Mouse (Mus musculus) liver, embryonic 14.5 days (tissue): ENCODE results near the gene Il10rb.

Experiments used
- CTCF ChIP-seq: IDR thresholded peaks from 2 replicates; pipeline ENCODE4 v1.5.1; 2016; ENCODE audit warnings: antibody characterized with exemption, low read depth, control low read depth
- EP300 ChIP-seq: IDR thresholded peaks from 2 replicates; pipeline ENCODE4 v1.6.1; 2016; ENCODE audit warnings: antibody characterized with exemption, low read depth

DNA sequence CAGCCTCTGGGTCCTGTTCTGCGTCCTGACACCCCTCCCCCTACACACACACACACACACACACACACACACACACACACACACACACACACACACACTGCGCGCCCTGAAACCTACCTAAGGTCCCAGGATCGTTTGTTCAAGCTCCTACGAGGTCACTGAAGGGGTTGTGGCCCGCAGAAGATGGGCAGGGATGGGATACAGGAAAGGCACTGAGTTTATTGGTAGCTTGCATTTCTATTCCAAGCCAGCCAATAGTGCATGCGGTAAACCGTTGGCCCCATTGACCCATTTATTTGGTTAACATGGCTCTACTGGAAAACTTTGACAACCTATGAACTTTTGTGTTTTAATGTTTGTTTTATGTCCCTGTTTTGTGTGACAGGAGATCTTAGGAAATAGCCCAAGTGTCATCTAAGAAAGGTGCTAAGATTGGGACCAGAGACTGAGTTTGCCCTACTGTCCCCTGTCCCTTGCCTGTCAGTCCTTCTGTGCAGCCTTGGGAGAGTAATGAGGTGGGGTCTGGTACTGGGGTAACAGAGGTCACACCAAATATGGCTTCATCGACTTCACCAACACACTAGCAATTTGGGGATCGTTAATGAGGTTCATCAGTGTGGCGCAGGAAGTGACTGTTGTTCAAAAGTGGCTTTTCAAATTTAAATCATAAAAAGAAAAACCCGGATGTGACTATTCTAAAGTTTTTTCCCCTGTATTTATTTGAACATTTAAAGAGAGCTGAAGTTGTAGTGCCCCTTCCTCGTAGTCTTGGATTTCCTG, 32.3 kb upstream of the Il10rb start:
- TF ChIP-seq CTCF (no peak), EP300 (no peak)
